Mouse (Mus musculus) testis, adult 2 months (tissue): ENCODE data around the gene Zfp46.

Experiments used
- CTCF ChIP-seq: fragments of 200-500 bp; IDR thresholded peaks from 2 replicates; pipeline ENCODE4 v1.5.1; 2012; ENCODE audit warnings: low read depth, mild to moderate bottlenecking, inconsistent platforms, low read length, moderate library complexity; ENCODE audit not compliant: control insufficient read depth, insufficient read depth, insufficient replicate concordance
- POLR2A ChIP-seq: fragments of 200-500 bp; IDR thresholded peaks from 2 replicates; pipeline ENCODE4 v1.6.1; 2012; ENCODE audit warnings: low read depth, mild to moderate bottlenecking, inconsistent platforms, low read length, moderate library complexity; ENCODE audit not compliant: control insufficient read depth

- TF ChIP-seq CTCF: no peak
- TF ChIP-seq POLR2A: no peak
Measured at GRCm38 (mm10) chr4:136333191-136333590, 48.7 kb downstream of the Zfp46 start.
